Mouse (Mus musculus) limb, embryonic 14.5 days (tissue): ENCODE measurements at regions not wholly inside any gene's neighbourhood (a gene's known extent, or its start where the extent isn't known, plus 50 kb on each side); places are given as distances from the start of the nearest gene placed in this dataset.

Experiments
- ATAC-seq: fragments of 200-750 bp; cut with Nextera tagmentation; 2 replicates; pipeline ENCODE4 v1.8.0; 2017; ENCODE audit warnings: low read depth, moderate number of reproducible peaks, moderate TSS enrichment; ENCODE audit not compliant: low FRiP score
- DNase-seq: peaks from one replicate; pipeline ENCODE4 v3.0.0-alpha.2; 2015; ENCODE audit warnings: low spot score
- H3K27ac ChIP-seq: fragments of 300-500 bp; sonication (generic); replicated peaks from 2 replicates; pipeline ENCODE4 v1.5.1; 2014; ENCODE audit warnings: low read depth, mild to moderate bottlenecking, low read length, moderate library complexity, mixed read lengths
- H3K27me3 ChIP-seq: fragments of 300-500 bp; sonication (generic); 2 replicates; pipeline ENCODE4 v1.6.1; 2014; ENCODE audit warnings: low read length, mixed read lengths; ENCODE audit not compliant: control insufficient read depth, insufficient read depth
- H3K36me3 ChIP-seq: fragments of 300-500 bp; sonication (generic); 2 replicates; pipeline ENCODE4 v1.6.1; 2014; ENCODE audit warnings: mild to moderate bottlenecking, low read length, moderate library complexity, mixed read lengths; ENCODE audit not compliant: control insufficient read depth, insufficient read depth
- H3K4me1 ChIP-seq: fragments of 300-500 bp; sonication (generic); 2 replicates; pipeline ENCODE4 v1.6.1; 2014; ENCODE audit warnings: antibody characterized with exemption, low read length, mixed read lengths; ENCODE audit not compliant: control insufficient read depth, insufficient read depth
- H3K4me2 ChIP-seq: fragments of 300-500 bp; sonication (generic); replicated peaks from 2 replicates; pipeline ENCODE4 v1.6.1; 2014; ENCODE audit warnings: low read depth, mild to moderate bottlenecking, low read length, moderate library complexity; ENCODE audit not compliant: severe bottlenecking
- H3K4me3 ChIP-seq: fragments of 300-500 bp; sonication (generic); replicated peaks from 2 replicates; pipeline ENCODE4 v1.5.1; 2014; ENCODE audit warnings: low read length
- H3K9ac ChIP-seq: fragments of 300-500 bp; sonication (generic); 2 replicates; pipeline ENCODE4 v1.6.1; 2014; ENCODE audit warnings: mild to moderate bottlenecking, low read depth, low read length, moderate library complexity; ENCODE audit not compliant: severe bottlenecking
- H3K9me3 ChIP-seq: fragments of 300-500 bp; sonication (generic); 2 replicates; pipeline ENCODE4 v1.6.1; 2016; ENCODE audit warnings: low read length; ENCODE audit not compliant: control insufficient read depth
- POLR2A ChIP-seq: fragments of 200-500 bp; IDR thresholded peaks from 2 replicates; pipeline ENCODE4 v1.8.0; 2012; ENCODE audit warnings: inconsistent platforms, mild to moderate bottlenecking, moderate library complexity, borderline replicate concordance; ENCODE audit not compliant: insufficient read depth, insufficient read length; ENCODE audit errors: extremely low read depth
- WGBS: fragments of 180-500 bp; shearing (Covaris S2); extraction: QIAGEN DNeasy Blood & Tissue Kit; methylation state at CpG from one replicate; pipeline ENCODE4 v1.1.7; 2014; 5-methylcytosine and 5-hydroxymethylcytosine counted together

DNA sequence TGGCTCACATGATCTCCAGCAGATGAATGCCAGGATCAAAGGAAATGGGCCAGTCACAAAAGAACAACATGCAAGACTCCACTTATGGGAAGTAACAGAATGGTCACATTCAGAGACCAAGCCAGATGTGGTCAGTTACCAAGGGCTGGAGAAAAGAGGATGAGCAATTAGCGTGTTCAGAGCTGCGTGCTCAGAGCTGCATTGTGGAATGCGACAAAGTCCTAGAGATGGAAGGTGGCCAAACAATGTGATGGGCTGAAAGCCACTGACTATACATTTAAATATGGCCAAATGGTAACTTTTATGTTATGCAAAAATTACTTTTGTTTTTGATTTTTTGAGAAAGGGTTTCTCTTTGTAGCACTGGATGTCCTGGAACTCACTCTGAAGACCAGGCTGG lies 112.6 kb downstream of the Utp6 start:
- TF ChIP-seq POLR2A = no peak
- Histone ChIP-seq H3K9ac (no peak overlapping the region), H3K9me3 (no peaks in the 10 kb centered on the region), H3K4me1 (no peaks in the 10 kb centered on the region), H3K4me3 (no peak overlapping the region), H3K27me3 (no peaks in the 10 kb centered on the region), H3K4me2 (no peak overlapping the region), H3K27ac (no peak overlapping the region), H3K36me3 (no peaks in the 10 kb centered on the region)
- DNase-seq (no peak), ATAC-seq (no peak)
- WGBS = 78% methylated on average over 3 of the region's 3 CpGs

DNA sequence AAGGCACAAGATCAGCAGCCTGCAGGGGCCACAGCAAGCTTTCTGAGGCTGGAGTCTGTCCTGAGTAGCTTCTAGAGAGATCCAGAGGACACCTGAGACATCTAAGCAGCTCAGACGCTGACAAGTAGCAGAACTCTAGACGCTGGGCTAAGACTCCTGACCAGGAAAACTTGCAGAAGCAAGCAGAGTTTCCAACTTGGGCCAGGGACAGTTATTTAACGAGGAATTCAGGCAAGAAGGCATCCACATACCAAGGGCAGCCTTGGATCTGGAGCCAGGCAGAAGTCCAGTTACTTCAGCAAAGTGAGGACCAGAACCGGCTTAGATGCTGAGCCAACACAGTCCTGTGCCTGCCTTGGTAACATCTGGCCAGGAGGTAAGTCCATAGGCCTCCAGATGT lies 117.8 kb downstream of the Utp6 start:
- Histone ChIP-seq H3K27me3 (no peaks in the 10 kb centered on the region), H3K9ac (no peak overlapping the region), H3K4me1 (peaks cover 1% of the 10 kb centered on the region; the same call in 1 of the 2 replicates), H3K4me3 (no peak overlapping the region), H3K9me3 (no peaks in the 10 kb centered on the region), H3K27ac (no peak overlapping the region), H3K4me2 (no peak overlapping the region), H3K36me3 (no peaks in the 10 kb centered on the region)
- DNase-seq (no peak), ATAC-seq (no peak)
- WGBS = 80% methylated on average over 4 of the region's 4 CpGs
- no peak for TF ChIP-seq POLR2A

GRCm38 (mm10) chr11:79843021-79843420 lies 119.2 kb downstream of the Utp6 start:
- Histone ChIP-seq H3K36me3 (no peaks in the 10 kb centered on the region), H3K27me3 (no peaks in the 10 kb centered on the region), H3K4me2 (no peak overlapping the region), H3K9ac (no peak overlapping the region), H3K9me3 (no peaks in the 10 kb centered on the region), H3K4me1 (peaks cover 8% of the 10 kb centered on the region; the same call in 1 of the 2 replicates), H3K27ac (no peak overlapping the region), H3K4me3 (no peak overlapping the region)
- 34% methylated on average over 3 of the region's 3 CpGs for WGBS
- DNase-seq (no peak), ATAC-seq (no peak)
- TF ChIP-seq POLR2A = no peak

DNA sequence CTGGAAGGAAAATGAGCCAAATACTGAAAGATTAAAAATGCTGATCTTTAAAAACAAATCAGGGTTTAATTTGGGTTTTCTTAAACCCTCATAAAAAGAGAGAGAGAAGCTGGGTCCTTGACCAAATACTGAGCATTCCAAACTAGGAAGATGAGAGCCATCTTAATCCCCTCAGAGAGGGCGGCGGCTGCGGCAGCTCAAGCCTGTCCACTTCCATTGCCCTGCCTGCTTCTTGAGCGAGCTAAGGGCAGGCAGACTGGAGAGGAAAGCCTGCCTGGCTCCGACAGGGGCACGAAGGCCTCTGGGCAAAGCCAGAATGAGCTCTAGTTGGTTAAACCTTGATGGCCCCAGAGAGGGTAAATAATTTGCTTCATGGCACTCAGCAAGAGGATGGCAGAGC lies 122.2 kb downstream of the Utp6 start:
- no peak overlapping the region for H3K4me2 ChIP-seq
- no peak overlapping the region for H3K4me3 ChIP-seq
- DNase-seq (no peak), ATAC-seq (no peak)
- no peaks in the 10 kb centered on the region for H3K36me3 ChIP-seq
- TF ChIP-seq POLR2A = no peak
- 75% methylated on average over 6 of the region's 6 CpGs for WGBS
- peaks cover 8% of the 10 kb centered on the region; the same call in 1 of the 2 replicates for H3K4me1 ChIP-seq
- H3K9ac ChIP-seq = no peak overlapping the region
- H3K27me3 ChIP-seq = no peaks in the 10 kb centered on the region
- 0 out of 2 replicates have a peak overlapping the region, but pooled peaks have one; percentile 29 for H3K27ac ChIP-seq
- no peaks in the 10 kb centered on the region for H3K9me3 ChIP-seq

DNA sequence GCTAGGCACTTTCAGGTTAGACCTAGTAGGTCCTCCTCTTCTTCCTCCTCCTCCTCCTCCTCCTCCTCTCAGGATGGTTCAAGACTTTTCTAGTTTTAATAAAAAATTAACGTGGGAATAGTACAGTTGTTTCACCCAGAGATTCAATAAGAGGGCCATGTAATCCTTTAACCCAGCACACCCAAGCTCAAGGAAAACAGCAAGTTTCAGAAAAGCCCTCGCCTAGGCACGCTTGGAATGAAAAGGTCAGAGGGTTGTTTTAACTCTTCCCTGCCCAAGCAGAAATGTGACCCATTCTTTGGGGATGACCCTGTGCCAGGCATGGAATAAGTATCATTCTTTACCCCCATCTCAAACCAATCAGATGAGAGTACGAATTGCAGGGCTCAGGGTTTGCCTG lies 124.1 kb downstream of the Utp6 start:
- H3K27ac ChIP-seq = no peak overlapping the region
- H3K4me2 ChIP-seq = no peak overlapping the region
- peaks cover 8% of the 10 kb centered on the region; the same call in 1 of the 2 replicates for H3K4me1 ChIP-seq
- DNase-seq (no peak), ATAC-seq (no peak)
- no peaks in the 10 kb centered on the region for H3K36me3 ChIP-seq
- TF ChIP-seq POLR2A = no peak
- H3K4me3 ChIP-seq = no peak overlapping the region
- no peaks in the 10 kb centered on the region for H3K9me3 ChIP-seq
- WGBS = 52% methylated on average over 4 of the region's 4 CpGs
- H3K27me3 ChIP-seq = no peaks in the 10 kb centered on the region
- no peak overlapping the region for H3K9ac ChIP-seq
